Mouse (Mus musculus): Measurements from ENCODE around the gene Gm9125.
"Not testable (repeated sequence)": the region's sequence is repeated elsewhere in the genome, so short reads cannot be mapped to it uniquely, and the experiment has no call there.

The Gm9125 gene

GRCm38 (mm10) chr3:94054785-94055184 lies at the start of gene Gm9125:
TSS of gene Gm9125 (minus strand) at chr3:94054885.
- DNase-seq: not testable (repeated sequence)

GRCm38 (mm10) chr3:94072544-94072943 lies 17.9 kb upstream of the Gm9125 start, which contains the start of gene Gm10697:
TSS of gene Gm10697 (minus strand) at chr3:94072644.
- not testable (repeated sequence) for DNase-seq

- DNase-seq: not testable (repeated sequence)
These were observed 5.0 kb downstream of the Gm9125 start for GRCm38 (mm10) chr3:94049566-94050121.

GRCm38 (mm10) chr3:94038241-94038640 lies 16.4 kb downstream of the Gm9125 start:
- not testable (repeated sequence) for DNase-seq

- not testable (repeated sequence) for DNase-seq
These were observed 20.3 kb downstream of the Gm9125 start for GRCm38 (mm10) chr3:94034400-94034799.

All from lung, postnatal 4 days (tissue).